Mouse (Mus musculus): Measurements from ENCODE around the gene Foxf1.

DNA sequence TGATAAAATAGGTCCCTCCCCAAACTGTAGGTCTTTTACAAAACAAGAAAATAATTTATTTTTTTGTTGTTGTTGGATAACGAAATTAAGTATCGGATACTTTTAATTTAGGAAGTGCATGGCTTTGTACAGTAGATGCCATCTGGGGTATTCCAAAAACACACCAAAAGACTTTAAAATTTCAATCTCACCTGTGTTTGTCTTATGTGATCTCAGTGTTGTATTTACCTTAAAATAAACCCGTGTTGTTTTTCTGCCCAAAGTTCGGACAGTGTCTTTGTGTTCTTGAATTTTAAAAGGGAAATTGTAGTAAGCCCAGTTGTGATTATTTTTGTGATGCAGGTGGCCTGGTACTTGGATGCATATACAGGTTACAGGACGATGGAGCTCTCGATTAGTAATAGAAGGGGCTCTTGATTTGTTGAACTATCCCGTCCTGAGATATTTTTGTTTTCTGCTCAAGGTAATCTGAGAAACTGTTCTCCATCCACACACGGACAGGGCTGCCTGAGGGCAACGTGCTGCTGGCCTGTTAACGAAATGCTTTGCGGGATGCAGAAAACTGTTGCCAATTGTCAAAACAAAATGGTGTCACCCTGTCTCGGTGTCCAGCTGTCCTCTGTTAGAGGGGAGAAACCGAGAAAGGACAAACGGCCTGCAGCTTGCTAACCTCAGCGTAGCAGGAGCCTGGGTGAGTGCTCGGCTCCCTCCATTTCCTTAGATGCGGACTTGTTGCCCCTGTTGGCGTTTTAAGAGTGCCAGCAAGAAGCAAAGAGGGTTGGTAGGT, 34.6 kb downstream of the Foxf1 start:
- TF ChIP-seq CTCF (IDR thresholded peaks at IDR 0.05; ENCODE audit: control insufficient read depth, insufficient read depth, insufficient read length) (no peak), MYOG (IDR thresholded peaks at IDR 0.05; ENCODE audit: control insufficient read depth, extremely low read depth, insufficient read length) (no peak), USF1 (IDR thresholded peaks at IDR 0.05; ENCODE audit: low read depth) (no peak)
